Mouse (Mus musculus) frontal cortex, postnatal 14 days (tissue): ENCODE measurements around the gene Nrsn1.
A peak's percentile ranks its signal among the peaks of the same experiment; 100 is the strongest.
"Not testable (repeated sequence)": the region's sequence is repeated elsewhere in the genome, so short reads cannot be mapped to it uniquely, and the experiment has no call there.

ENCODE experiments used
- DNase-seq, 2 experiments: peaks; one replicate each; pipeline ENCODE4 v3.0.0; 2022; ENCODE audit warnings: low spot score in 2 of 2

Nrsn1 gene

DNA sequence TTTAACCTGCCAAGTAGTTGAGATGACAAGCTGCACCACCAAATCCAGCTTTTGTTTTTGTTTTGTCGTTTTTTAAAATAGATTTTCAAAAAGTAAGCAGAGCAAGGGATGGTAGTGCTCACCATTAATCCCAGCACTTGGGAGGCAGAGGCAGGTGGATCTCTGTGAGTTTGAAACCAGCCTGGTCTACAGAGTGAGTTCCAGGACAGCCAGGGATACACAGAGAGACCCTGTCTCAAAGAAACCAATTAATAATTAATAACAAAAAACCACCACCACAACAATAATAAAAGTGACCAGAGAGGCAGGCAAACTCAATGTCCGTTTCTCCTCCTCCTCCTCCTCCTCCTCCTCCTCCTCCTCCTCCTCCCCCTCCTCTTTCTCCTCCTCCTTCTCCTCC, at the start of gene Nrsn1:
Gene Nrsn1 (minus strand): TSS at position 101 of the 400 bp plus-strand sequence.
- DNase-seq, result not testable (repeated sequence)

- DNase-seq, result no peak
These were observed 41.8 kb upstream of the Nrsn1 start for GRCm38 (mm10) chr13:25312059-25312458.

DNA sequence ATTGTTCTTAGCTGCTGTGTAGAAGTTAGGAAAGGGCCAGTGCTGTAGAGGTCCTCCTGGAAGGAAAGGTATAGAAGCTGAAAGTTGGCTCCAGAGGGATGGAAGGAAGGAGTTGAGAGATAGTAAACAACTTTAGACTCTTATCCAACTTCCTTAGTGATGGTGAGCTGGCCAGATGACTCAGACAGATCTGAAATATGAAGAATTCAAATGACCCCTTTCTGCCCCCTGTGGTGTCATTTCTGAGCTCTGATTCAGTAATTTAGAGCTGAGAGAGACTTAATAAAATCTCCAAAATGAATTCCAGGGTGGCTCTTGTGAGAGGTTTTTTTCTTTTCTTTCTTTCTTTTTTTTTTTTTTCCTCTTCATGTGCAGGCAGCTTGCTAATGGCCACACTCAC, 39.8 kb upstream of the Nrsn1 start:
- no peak for DNase-seq

DNA sequence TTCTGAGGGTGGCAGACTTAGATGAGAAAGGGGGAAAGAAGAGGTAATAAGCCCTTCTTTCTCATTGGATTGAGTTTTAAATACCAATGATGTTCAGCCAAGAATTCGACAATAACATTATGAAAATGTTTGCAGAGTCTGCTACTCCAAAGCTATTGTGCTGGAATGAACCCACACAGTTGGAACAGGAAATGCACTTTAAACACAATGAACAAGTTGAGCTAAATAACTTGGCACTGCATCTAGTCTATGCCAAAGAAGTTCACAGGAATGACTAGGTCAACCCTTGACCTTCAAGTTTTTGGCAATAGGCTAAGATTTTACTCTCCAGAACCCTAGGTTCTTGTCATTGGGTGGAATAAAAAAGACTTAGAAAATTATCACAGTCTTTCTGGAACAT, 18.4 kb upstream of the Nrsn1 start:
- DNase-seq, result no peak

DNA sequence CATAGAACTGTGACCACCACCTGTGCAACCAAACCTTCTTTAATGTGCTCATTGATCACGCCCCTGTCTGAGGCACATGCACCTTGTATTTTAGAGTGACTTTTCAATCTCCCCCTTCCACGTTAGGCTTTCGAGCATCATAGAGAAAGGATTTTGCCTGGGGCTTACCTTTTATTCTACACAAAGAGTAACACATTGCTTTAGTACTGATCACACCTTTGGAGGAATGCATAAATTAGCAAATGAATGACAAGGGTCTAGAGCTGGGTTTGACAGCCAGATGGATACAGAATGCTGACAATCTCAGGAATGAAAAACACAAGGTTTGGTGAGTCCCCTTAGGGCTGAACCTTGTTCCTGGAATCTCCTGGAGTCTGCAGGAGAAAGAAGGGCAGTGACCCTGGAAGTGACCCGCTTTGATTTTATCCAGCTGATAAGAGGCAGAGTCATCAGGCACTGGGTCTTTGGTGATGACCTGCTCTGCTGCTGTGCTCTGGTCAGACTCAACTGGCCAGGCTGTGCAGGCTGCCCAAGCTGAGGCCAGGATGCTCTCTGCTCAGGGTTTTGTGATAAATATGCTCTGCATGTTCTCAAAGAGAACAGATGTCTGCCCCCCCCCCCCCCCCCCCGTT, 4.7 kb upstream of the Nrsn1 start:
- no peak for DNase-seq

GRCm38 (mm10) chr13:25272189-25272588, 1.9 kb upstream of the Nrsn1 start:
- DNase-seq, result no peak

- peak; percentile 57 to 63 for DNase-seq
These were observed 583 bp downstream of the Nrsn1 start for GRCm38 (mm10) chr13:25269569-25270268.

GRCm38 (mm10) chr13:25269039-25269438, 1.3 kb downstream of the Nrsn1 start:
- DNase-seq, result no peak

GRCm38 (mm10) chr13:25262748-25263147, 7.6 kb downstream of the Nrsn1 start:
- DNase-seq, result no peak

DNA sequence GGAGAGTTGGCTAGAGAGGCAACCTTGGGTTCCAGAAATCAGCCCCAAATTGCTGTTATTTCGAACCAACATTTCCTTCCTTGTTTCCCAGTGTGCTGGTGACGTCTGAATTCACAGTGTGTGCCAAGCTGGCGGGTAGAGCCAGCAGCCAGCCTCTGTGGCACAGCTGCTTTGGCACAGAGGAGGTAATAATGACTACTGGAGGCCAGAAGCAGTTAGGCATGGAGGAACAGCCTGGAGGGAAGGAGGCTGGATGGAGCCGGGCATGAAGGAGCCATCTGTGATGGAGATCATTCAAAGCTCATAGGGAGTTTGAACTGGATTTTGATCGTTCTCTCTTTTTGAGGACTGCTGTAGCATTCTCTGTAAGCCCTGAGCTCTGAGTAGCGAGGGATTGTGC, 12.7 kb downstream of the Nrsn1 start:
- no peak for DNase-seq

GRCm38 (mm10) chr13:25254478-25255263, 15.6 kb downstream of the Nrsn1 start:
- DNase-seq, result no peak

DNA sequence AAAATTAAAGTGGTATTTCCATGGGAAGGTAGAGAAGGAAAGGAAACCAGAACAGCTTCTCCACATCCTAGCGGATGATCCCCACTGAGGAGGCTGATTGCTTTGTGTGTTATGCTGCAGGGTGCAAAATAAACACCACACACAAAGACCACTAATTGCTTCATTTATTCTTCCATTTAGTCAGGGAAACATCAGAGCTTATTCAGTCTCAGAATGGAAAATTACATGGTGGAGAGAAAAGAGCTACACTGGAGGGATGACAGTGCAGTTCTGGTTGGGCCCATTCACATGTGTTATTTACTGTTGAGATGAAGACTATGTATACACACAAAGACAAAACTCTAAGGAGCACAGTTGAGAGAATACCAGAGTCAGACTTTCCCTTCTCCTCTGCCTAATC, 18.4 kb downstream of the Nrsn1 start:
- DNase-seq, result no peak

DNA sequence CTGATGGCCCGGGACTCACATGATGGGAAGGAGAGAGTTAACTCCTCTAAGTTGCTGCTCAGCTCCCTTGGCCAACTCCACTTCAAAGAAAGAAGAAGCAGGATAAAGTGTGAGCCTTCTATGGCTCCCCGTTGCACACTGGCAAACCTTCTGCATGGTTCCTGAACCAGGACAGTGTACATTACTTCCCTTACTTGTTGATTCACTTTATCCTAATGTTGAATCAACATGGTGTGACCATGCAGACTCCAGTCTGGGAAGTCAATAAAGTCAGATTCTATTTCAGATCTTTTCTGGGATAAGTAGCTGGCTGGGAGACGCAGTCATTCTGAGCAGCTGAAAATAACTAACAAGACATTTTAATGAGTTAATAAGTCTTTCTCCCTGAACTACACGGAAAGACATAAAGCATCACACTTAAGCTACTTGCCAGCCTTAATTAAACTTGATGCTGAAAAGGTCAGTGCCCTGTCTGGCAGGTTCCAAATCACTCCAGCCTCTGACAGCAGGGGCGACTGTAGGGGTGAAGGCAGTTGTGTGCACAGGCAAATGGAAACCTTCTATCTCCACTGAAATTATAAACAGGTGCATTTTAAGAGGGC, 50.0 kb downstream of the Nrsn1 start:
- DNase-seq, result no peak

GRCm38 (mm10) chr13:25218394-25218793, 51.9 kb downstream of the Nrsn1 start:
- DNase-seq, result no peak

- DNase-seq, result no peak
These were observed 63.4 kb downstream of the Nrsn1 start for GRCm38 (mm10) chr13:25206950-25207349.
